Comparison of ENCODE assay signal across 8 mouse cellular contexts in genomic region chr12:111732921-111733320, GRCm38 (mm10). TPM values are rescaled to one million over a fixed set of nuclear protein-coding genes. Genes with fewer than 3 reads are reported as not detected.
DNase-seq lines count a peak whose midpoint lies in the region; ATAC-seq and TF ChIP-seq lines count a peak whose summit lies in the region.

No protein-coding gene starts in this region.

- no peak overlapping the region for H3K9ac ChIP-seq in lung, postnatal 0 days (replicated peaks; ENCODE audit: low read depth)
- H3K9ac ChIP-seq in liver, postnatal 0 days (replicated peaks): no peak overlapping the region

- WGBS in lung, postnatal 0 days: 63% methylated on average over 5 of the region's 5 CpGs
- WGBS in liver, postnatal 0 days (ENCODE audit: insufficient replicate concordance): 67% methylated on average over 5 of the region's 5 CpGs

- no peak overlapping the region for H3K4me2 ChIP-seq in lung, postnatal 0 days (replicated peaks; ENCODE audit: low read depth, low read length)
- no peak overlapping the region for H3K4me2 ChIP-seq in liver, postnatal 0 days (ENCODE audit: low read depth, low read length)

- no peak overlapping the region for H3K4me3 ChIP-seq in lung, postnatal 0 days (ENCODE audit: low read depth, low read length)
- H3K4me3 ChIP-seq in liver, postnatal 0 days (ENCODE audit: low read depth, low read length): no peak overlapping the region

- ATAC-seq in cerebellum, adult (ENCODE audit: insufficient number of reproducible peaks, low FRiP score, low TSS enrichment): no peak
- ATAC-seq in lung, postnatal 0 days: peak; percentile 2; the same call in 1 of the 2 replicates
- peak; percentile 5; the same call in 1 of the 2 replicates for ATAC-seq in liver, postnatal 0 days
- no peak; the same call in 1 of the 2 replicates for ATAC-seq in megakaryocyte-erythroid progenitor cell, adult 5-6 weeks (replicated peaks; ENCODE audit: low FRiP score, low TSS enrichment, poor library complexity, severe bottlenecking)

- H3K27ac ChIP-seq in lung, postnatal 0 days (ENCODE audit: low read length): no peak overlapping the region
- no peak overlapping the region for H3K27ac ChIP-seq in liver, postnatal 0 days (ENCODE audit: low read depth)

- H3K36me3 ChIP-seq in lung, postnatal 0 days (ENCODE audit: insufficient read depth, low read length): no peaks in the 10 kb centered on the region; the same call in 1 of the 2 replicates
- peaks cover 8% of the 10 kb centered on the region for H3K36me3 ChIP-seq in liver, postnatal 0 days (replicated peaks; ENCODE audit: insufficient read depth, low read length)

- no peak for TF ChIP-seq EP300 in lung, postnatal 0 days (IDR thresholded peaks at IDR 0.05)
- TF ChIP-seq EP300 in liver, postnatal 0 days (IDR thresholded peaks at IDR 0.05; ENCODE audit: low read depth): no peak

- H3K9me3 ChIP-seq in lung, postnatal 0 days (ENCODE audit: low read length): no peaks in the 10 kb centered on the region
- H3K9me3 ChIP-seq in liver, postnatal 0 days (ENCODE audit: low read length): no peaks in the 10 kb centered on the region

- peak; percentile 45 to 58 for DNase-seq in cerebellum, postnatal 14 days
- no peak for DNase-seq in lung, postnatal 0 days (ENCODE audit: low spot score)
- no peak for DNase-seq in lung, postnatal 25 days (ENCODE audit: low spot score)
- no peak for DNase-seq in liver, postnatal 0 days
- no peak for DNase-seq in urinary bladder, postnatal 36 days (ENCODE audit: low spot score in 2 of 2)
- DNase-seq in right cerebral cortex, postnatal 25 days: no peak

- no peaks in the 10 kb centered on the region for H3K4me1 ChIP-seq in lung, postnatal 0 days (ENCODE audit: insufficient read depth, low read depth, low read length)
- no peaks in the 10 kb centered on the region for H3K4me1 ChIP-seq in liver, postnatal 0 days (ENCODE audit: insufficient read depth)

- no peaks in the 10 kb centered on the region for H3K27me3 ChIP-seq in lung, postnatal 0 days (replicated peaks; ENCODE audit: insufficient read depth, low read length)
- no peaks in the 10 kb centered on the region for H3K27me3 ChIP-seq in liver, postnatal 0 days (ENCODE audit: insufficient read depth, low read length)

- no peak for TF ChIP-seq CTCF in lung, postnatal 0 days (IDR thresholded peaks at IDR 0.05)
- TF ChIP-seq CTCF in liver, postnatal 0 days (IDR thresholded peaks at IDR 0.05; ENCODE audit: low read depth): no peak

RNA-seq across cellular contexts. Expression of gene Apopt1, which starts 19.9 kb away (rescaled TPM):
- polyA plus RNA-seq in lung, postnatal 0 days (2015; fragmentation: Nextera tagmentation; extraction: Ambion mirVana): 42.3 and 43.1 TPM in 2 replicates
- polyA plus RNA-seq in liver, postnatal 0 days (2015; fragmentation: Nextera tagmentation; extraction: Ambion mirVana): 21.5 and 22.1 TPM in 2 replicates
- total RNA-seq in megakaryocyte-erythroid progenitor cell, adult 5-6 weeks (2014; fragmentation: Nextera tagmentation): 62.7 and 67.7 TPM in 2 replicates
- total RNA-seq in megakaryocyte-erythroid progenitor cell, adult 5-6 weeks (2017): 55.5 and 56.4 TPM in 2 replicates

RNA-seq across cellular contexts. Expression of gene Bag5, which starts 19.9 kb away (rescaled TPM):
- polyA plus RNA-seq in lung, postnatal 0 days (2015; fragmentation: Nextera tagmentation; extraction: Ambion mirVana): 48.9 and 52.5 TPM in 2 replicates
- polyA plus RNA-seq in liver, postnatal 0 days (2015; fragmentation: Nextera tagmentation; extraction: Ambion mirVana): 16.7 TPM in 2 replicates
- 27.7 and 28.9 TPM in 2 replicates for total RNA-seq in megakaryocyte-erythroid progenitor cell, adult 5-6 weeks (2014; fragmentation: Nextera tagmentation)
- total RNA-seq in megakaryocyte-erythroid progenitor cell, adult 5-6 weeks (2017): 33.0 and 52.3 TPM in 2 replicates

RNA-seq across cellular contexts. Expression of gene Klc1, which starts 25.7 kb away (rescaled TPM):
- 86.1 and 89.6 TPM in 2 replicates for polyA plus RNA-seq in lung, postnatal 0 days (2015; fragmentation: Nextera tagmentation; extraction: Ambion mirVana)
- 9.6 and 10.7 TPM in 2 replicates for polyA plus RNA-seq in liver, postnatal 0 days (2015; fragmentation: Nextera tagmentation; extraction: Ambion mirVana)
- 35.3 and 58.3 TPM in 2 replicates for total RNA-seq in megakaryocyte-erythroid progenitor cell, adult 5-6 weeks (2014; fragmentation: Nextera tagmentation)
- total RNA-seq in megakaryocyte-erythroid progenitor cell, adult 5-6 weeks (2017): 28.3 and 36.1 TPM in 2 replicates

RNA-seq across cellular contexts. Expression of gene Trmt61a, which starts 55.0 kb away (rescaled TPM):
- 4.3 and 4.5 TPM in 2 replicates for polyA plus RNA-seq in lung, postnatal 0 days (2015; fragmentation: Nextera tagmentation; extraction: Ambion mirVana)
- polyA plus RNA-seq in liver, postnatal 0 days (2015; fragmentation: Nextera tagmentation; extraction: Ambion mirVana): 4.3 and 5.7 TPM in 2 replicates
- 20.5 and 26.7 TPM in 2 replicates for total RNA-seq in megakaryocyte-erythroid progenitor cell, adult 5-6 weeks (2014; fragmentation: Nextera tagmentation)
- total RNA-seq in megakaryocyte-erythroid progenitor cell, adult 5-6 weeks (2017): 11.1 and 15.4 TPM in 2 replicates

Comparison
In these comparisons a context has a peak if more than half of its experiments do, and no peak if none do; other contexts are left out.
1. DNase-seq: peak in cerebellum, postnatal 14 days (2 of 2); none in lung, postnatal 0 days (single experiment), lung, postnatal 25 days (single experiment), liver, postnatal 0 days (single experiment), urinary bladder, postnatal 36 days (0 of 2) and right cerebral cortex, postnatal 25 days (single experiment).
2. ATAC-seq: peak in lung, postnatal 0 days (single experiment) and liver, postnatal 0 days (single experiment); none in cerebellum, adult (single experiment) and megakaryocyte-erythroid progenitor cell, adult 5-6 weeks (single experiment).